Mouse (Mus musculus) stomach, postnatal 0 days (tissue): ENCODE measurements at regions not wholly inside any gene's neighbourhood (a gene's known extent, or its start where the extent isn't known, plus 50 kb on each side); places are given as distances from the start of the nearest gene placed in this dataset.
A peak's percentile ranks its signal among the peaks of the same experiment; 100 is the strongest.

ENCODE experiments used
- ATAC-seq: fragments of 200-750 bp; cut with Nextera tagmentation; 2 replicates; pipeline ENCODE4 v1.8.0; 2017; ENCODE audit not compliant: low FRiP score, low TSS enrichment
- DNase-seq: peaks from one replicate; pipeline ENCODE4 v3.0.0-alpha.2; 2016; ENCODE audit warnings: low spot score
- H3K27ac ChIP-seq: fragments of 300-500 bp; sonication (generic); replicated peaks from 2 replicates; pipeline ENCODE4 v1.5.1; 2014; ENCODE audit warnings: mild to moderate bottlenecking, control low read depth
- H3K27me3 ChIP-seq: fragments of 300-500 bp; sonication (generic); 2 replicates; pipeline ENCODE4 v1.6.1; 2014; ENCODE audit warnings: low read length; ENCODE audit not compliant: control insufficient read depth, insufficient read depth
- H3K36me3 ChIP-seq: fragments of 300-500 bp; sonication (generic); 2 replicates; pipeline ENCODE4 v1.6.1; 2014; ENCODE audit warnings: low read length, mixed read lengths; ENCODE audit not compliant: control insufficient read depth, insufficient read depth
- H3K4me1 ChIP-seq: fragments of 300-500 bp; sonication (generic); replicated peaks from 2 replicates; pipeline ENCODE4 v1.6.1; 2014; ENCODE audit warnings: antibody characterized with exemption; ENCODE audit not compliant: control insufficient read depth, insufficient read depth
- H3K4me2 ChIP-seq: fragments of 300-500 bp; sonication (generic); replicated peaks from 2 replicates; pipeline ENCODE4 v1.6.1; 2014; ENCODE audit warnings: low read depth, mild to moderate bottlenecking, control low read depth, moderate library complexity
- H3K4me3 ChIP-seq: fragments of 300-500 bp; sonication (generic); 2 replicates; pipeline ENCODE4 v1.5.1; 2014; ENCODE audit warnings: low read depth, low read length, control low read depth
- H3K9ac ChIP-seq: fragments of 300-500 bp; sonication (generic); 2 replicates; pipeline ENCODE4 v1.6.1; 2014; ENCODE audit warnings: mild to moderate bottlenecking, low read length, control low read depth, mixed read lengths
- H3K9me3 ChIP-seq: fragments of 300-500 bp; sonication (generic); 2 replicates; pipeline ENCODE4 v1.6.1; 2016; ENCODE audit warnings: low read length; ENCODE audit not compliant: control insufficient read depth
- CTCF ChIP-seq: IDR thresholded peaks from 2 replicates; pipeline ENCODE4 v1.5.1; 2016; ENCODE audit warnings: antibody characterized with exemption, low read depth, mild to moderate bottlenecking, moderate library complexity
- EP300 ChIP-seq: optimal IDR thresholded peaks from 2 replicates; pipeline ENCODE3; 2016; ENCODE audit warnings: antibody characterized with exemption
- WGBS: fragments of 180-500 bp; shearing (Covaris S2); extraction: QIAGEN DNeasy Blood & Tissue Kit; methylation state at CpG from one replicate; pipeline ENCODE4 v1.1.7; 2014; 5-methylcytosine and 5-hydroxymethylcytosine counted together

DNA sequence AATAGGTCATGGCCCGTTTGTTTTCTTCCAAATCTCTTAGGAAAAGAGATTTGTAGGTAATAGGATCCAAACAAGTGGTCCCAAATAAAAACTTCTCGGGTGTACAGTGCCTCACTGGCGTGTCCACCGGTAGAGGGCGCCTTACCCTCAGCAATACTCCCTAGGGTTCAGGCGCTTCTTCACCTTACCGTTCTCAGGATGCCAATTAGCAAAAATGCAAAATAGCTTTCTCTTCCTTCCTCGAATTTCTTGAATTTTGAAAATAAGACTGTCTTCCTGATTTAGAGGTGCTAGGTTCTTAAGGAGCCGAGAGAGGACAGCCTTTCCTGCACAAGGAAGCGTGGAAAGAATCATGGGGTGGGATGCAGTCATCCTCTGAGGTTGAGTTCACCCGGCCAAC, 275.9 kb downstream of the Pmp22 start:
- TF ChIP-seq EP300 (no peak), CTCF (peak; percentile 94)
- no peak overlapping the region for H3K27ac ChIP-seq
- no peaks in the 10 kb centered on the region for H3K36me3 ChIP-seq
- ATAC-seq (no peak), DNase-seq (peak; percentile 81)
- H3K4me2 ChIP-seq: no peak overlapping the region
- H3K27me3 ChIP-seq: no peaks in the 10 kb centered on the region
- 18% methylated on average over 11 of the region's 11 CpGs for WGBS
- no peak overlapping the region for H3K4me3 ChIP-seq
- H3K4me1 ChIP-seq: no peaks in the 10 kb centered on the region
- H3K9me3 ChIP-seq: no peaks in the 10 kb centered on the region
- no peak overlapping the region for H3K9ac ChIP-seq

DNA sequence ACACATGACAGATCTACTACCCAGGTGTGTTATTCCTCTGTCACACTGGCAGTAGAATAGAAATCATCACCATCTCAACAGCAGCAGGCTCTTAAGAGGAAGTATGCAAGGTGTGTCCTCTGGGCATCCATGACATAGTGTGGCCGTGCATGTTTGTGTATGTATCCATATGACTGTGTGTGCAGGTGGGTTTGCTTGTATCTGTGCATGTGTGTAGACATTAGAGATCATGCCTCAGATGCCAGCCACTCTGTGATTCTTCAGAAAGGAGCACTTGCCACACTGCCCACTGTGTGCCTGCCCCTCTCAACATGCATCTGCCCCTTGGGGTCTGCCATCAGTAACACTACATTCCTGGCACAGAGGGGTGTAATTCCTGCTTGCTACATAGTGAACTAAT, 280.6 kb downstream of the Pmp22 start:
- H3K27me3 ChIP-seq: no peaks in the 10 kb centered on the region
- ATAC-seq: no peak
- H3K9ac ChIP-seq: no peak overlapping the region
- WGBS: 93% methylated on average over 1 of the region's 1 CpGs
- DNase-seq: no peak
- no peak overlapping the region for H3K4me3 ChIP-seq
- 0 out of 2 replicates have a peak, but pooled peaks cover 2% of the 10 kb centered on the region for H3K4me1 ChIP-seq
- H3K27ac ChIP-seq: no peak overlapping the region
- no peak overlapping the region for H3K4me2 ChIP-seq
- H3K9me3 ChIP-seq: no peaks in the 10 kb centered on the region
- no peaks in the 10 kb centered on the region for H3K36me3 ChIP-seq
- no peak for TF ChIP-seq CTCF
- TF ChIP-seq EP300: no peak

DNA sequence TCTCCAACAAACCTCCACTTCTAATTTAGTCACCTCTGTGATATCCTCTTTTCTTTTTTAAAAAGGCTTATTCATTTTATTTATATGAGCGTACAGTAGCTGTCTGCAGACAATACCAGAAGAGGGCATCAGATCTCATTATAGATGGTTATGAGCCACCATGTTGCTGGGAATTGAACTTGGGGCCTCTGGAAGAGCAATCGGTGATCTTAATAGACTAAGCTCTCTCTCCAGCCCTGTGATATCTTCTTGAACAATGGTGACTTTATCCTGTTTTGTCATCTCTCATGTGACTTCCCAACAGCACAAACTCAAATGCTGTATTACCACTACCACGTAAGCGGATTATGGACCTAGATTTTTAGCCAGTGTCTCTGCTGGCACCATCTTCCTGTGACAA, 282.1 kb downstream of the Pmp22 start:
- ATAC-seq (no peak), DNase-seq (no peak)

DNA sequence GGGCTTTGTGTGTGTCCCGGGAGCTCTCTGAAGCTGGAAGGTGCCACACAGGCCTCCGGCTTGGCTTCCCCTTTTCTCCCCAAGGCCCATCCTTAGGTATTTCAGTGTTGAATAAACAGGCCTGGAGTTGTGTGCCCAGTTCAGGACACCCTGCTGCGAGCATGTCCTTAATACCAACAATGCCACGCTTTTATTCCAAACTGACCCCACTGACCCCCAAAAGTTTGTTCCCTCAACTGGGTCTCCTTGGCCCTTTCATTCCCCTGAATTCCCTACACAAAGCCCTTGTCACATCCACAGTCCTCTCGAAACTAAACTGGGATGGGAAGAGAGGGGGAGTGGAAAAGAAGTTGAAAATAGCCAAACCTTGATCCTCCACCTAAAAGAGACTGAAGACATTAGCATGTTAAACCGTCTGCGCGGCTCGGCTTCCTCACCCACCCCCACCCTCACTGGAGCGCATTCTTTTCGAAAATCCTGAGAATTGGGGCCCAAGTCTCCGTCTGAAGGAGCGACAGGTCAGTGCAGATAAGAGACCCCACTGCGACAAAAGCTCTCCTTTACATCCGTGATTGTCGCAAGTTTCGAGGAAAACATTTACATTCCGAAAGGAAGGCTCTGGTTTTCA, 283.7 kb downstream of the Pmp22 start:
- no peaks in the 10 kb centered on the region for H3K27me3 ChIP-seq
- 0 out of 2 replicates have a peak, but pooled peaks cover 2% of the 10 kb centered on the region for H3K4me1 ChIP-seq
- H3K36me3 ChIP-seq: no peaks in the 10 kb centered on the region
- peak overlapping the region; percentile 22 for H3K4me3 ChIP-seq
- no peak overlapping the region; the same call in 1 of the 2 replicates for H3K9ac ChIP-seq
- WGBS: 21% methylated on average over 18 of the region's 18 CpGs
- no peak overlapping the region for H3K27ac ChIP-seq
- ATAC-seq (no peak), DNase-seq (no peak)
- no peaks in the 10 kb centered on the region for H3K9me3 ChIP-seq
- H3K4me2 ChIP-seq: peak overlapping the region; percentile 48
- TF ChIP-seq EP300 (no peak), CTCF (no peak)

More for the DNA sequence above, 282.1 kb downstream of the Pmp22 start:
- Histone ChIP-seq H3K9me3 (no peaks in the 10 kb centered on the region), H3K36me3 (no peaks in the 10 kb centered on the region), H3K4me1 (0 out of 2 replicates have a peak, but pooled peaks cover 2% of the 10 kb centered on the region), H3K27me3 (no peaks in the 10 kb centered on the region), H3K9ac (no peak overlapping the region), H3K27ac (no peak overlapping the region), H3K4me2 (no peak overlapping the region), H3K4me3 (no peak overlapping the region)
- no peak for TF ChIP-seq CTCF
- 97% methylated on average over 4 of the region's 4 CpGs for WGBS

DNA sequence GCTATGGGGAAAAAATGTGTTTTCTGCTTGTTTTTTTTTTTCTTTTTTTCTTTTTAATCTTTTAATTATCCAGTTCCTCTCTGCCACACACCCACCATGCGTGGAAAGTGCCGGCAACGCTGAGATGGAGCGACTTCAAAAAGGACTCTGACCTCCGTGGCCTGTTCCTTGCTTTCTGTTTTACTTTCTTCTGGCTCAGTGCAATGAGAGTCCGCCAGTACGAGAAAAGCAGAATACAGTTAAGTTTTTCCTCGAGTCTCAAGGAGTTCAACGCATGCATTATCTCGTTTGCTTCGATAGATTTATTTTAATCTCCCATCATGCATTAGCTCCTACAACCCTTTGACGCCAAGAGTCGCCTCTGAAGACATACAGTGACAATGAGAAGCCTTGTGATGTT, 284.3 kb downstream of the Pmp22 start:
- H3K36me3 ChIP-seq: no peaks in the 10 kb centered on the region
- TF ChIP-seq CTCF (no peak), EP300 (no peak)
- H3K27me3 ChIP-seq: no peaks in the 10 kb centered on the region
- H3K9me3 ChIP-seq: no peaks in the 10 kb centered on the region
- no peak for ATAC-seq
- WGBS: 20% methylated on average over 13 of the region's 13 CpGs
- H3K27ac ChIP-seq: no peak overlapping the region
- 0 out of 2 replicates have a peak, but pooled peaks cover 2% of the 10 kb centered on the region for H3K4me1 ChIP-seq
- peak overlapping the region; percentile 14; the same call in 1 of the 2 replicates for H3K9ac ChIP-seq
- H3K4me2 ChIP-seq: peak overlapping the region; percentile 48
- peak overlapping the region; percentile 22 for H3K4me3 ChIP-seq
- peak; percentile 21 for DNase-seq

DNA sequence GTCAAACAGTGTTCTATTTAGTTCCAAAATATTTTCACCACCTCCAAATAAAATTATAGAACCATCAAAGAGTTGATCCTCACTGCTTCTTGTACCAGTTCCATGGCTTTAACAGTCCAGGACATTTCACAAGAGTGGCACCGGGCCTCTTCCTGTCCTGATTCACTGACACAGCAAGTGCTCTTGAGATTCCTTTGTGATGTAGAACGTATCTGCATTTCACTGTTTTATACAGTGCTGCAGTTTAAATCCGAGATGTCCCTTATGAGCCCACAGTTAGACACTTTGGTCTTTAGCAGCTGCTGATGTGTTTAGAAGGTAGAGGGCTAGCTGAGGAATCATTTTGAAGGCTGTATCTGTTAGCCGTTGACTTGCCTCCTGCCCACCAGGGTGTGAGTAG, 284.8 kb downstream of the Pmp22 start:
- 87% methylated on average over 4 of the region's 4 CpGs for WGBS

More for the DNA sequence above, 284.8 kb downstream of the Pmp22 start:
- no peak for DNase-seq
- Histone ChIP-seq H3K4me2 (no peak overlapping the region), H3K36me3 (no peaks in the 10 kb centered on the region), H3K9ac (no peak overlapping the region), H3K4me1 (0 out of 2 replicates have a peak, but pooled peaks cover 2% of the 10 kb centered on the region), H3K27ac (no peak overlapping the region), H3K4me3 (no peak overlapping the region), H3K9me3 (no peaks in the 10 kb centered on the region), H3K27me3 (no peaks in the 10 kb centered on the region)
- ATAC-seq: no peak
- TF ChIP-seq EP300 (no peak), CTCF (no peak)
